Mouse (Mus musculus) liver, postnatal 0 days (tissue): ENCODE measurements around the gene Lbx2. TPM values are rescaled to one million over a fixed set of nuclear protein-coding genes. Genes with fewer than 3 reads are reported as not detected.
A peak's percentile ranks its signal among the peaks of the same experiment; 100 is the strongest.

Experiments used
- ATAC-seq: fragments of 200-750 bp; cut with Nextera tagmentation; 2 replicates; pipeline ENCODE4 v1.8.0; 2017; ENCODE audit warnings: mild to moderate bottlenecking, moderate library complexity
- DNase-seq: peaks from one replicate; pipeline ENCODE4 v3.0.0-alpha.2; 2016
- H3K27ac ChIP-seq: fragments of 300-500 bp; sonication (generic); 2 replicates; pipeline ENCODE4 v1.5.1; 2014; ENCODE audit warnings: antibody characterized with exemption, moderate library complexity, mild to moderate bottlenecking, low read depth
- H3K27me3 ChIP-seq: fragments of 300-500 bp; sonication (generic); 2 replicates; pipeline ENCODE4 v1.6.1; 2014; ENCODE audit warnings: low read length, control low read depth, mixed read lengths; ENCODE audit not compliant: insufficient read depth
- H3K36me3 ChIP-seq: fragments of 300-500 bp; sonication (generic); replicated peaks from 2 replicates; pipeline ENCODE4 v1.6.1; 2014; ENCODE audit warnings: mild to moderate bottlenecking, control low read depth, low read length, moderate library complexity, mixed read lengths; ENCODE audit not compliant: insufficient read depth
- H3K4me1 ChIP-seq: fragments of 300-500 bp; sonication (generic); 2 replicates; pipeline ENCODE4 v1.6.1; 2014; ENCODE audit warnings: antibody characterized with exemption, mild to moderate bottlenecking, control low read depth; ENCODE audit not compliant: insufficient read depth
- H3K4me2 ChIP-seq: fragments of 300-500 bp; sonication (generic); 2 replicates; pipeline ENCODE4 v1.6.1; 2014; ENCODE audit warnings: low read depth, mild to moderate bottlenecking, low read length, moderate library complexity, mixed read lengths
- H3K4me3 ChIP-seq: fragments of 300-500 bp; sonication (generic); 2 replicates; pipeline ENCODE4 v1.5.1; 2014; ENCODE audit warnings: low read depth, low read length
- H3K9ac ChIP-seq: fragments of 300-500 bp; sonication (generic); replicated peaks from 2 replicates; pipeline ENCODE4 v1.6.1; 2014; ENCODE audit warnings: mild to moderate bottlenecking, moderate library complexity
- H3K9me3 ChIP-seq: fragments of 300-500 bp; sonication (generic); 2 replicates; pipeline ENCODE4 v1.6.1; 2016; ENCODE audit warnings: mild to moderate bottlenecking, control low read depth, low read length, mixed read lengths
- CTCF ChIP-seq: sonication (generic); IDR thresholded peaks from 2 replicates; pipeline ENCODE4 v1.5.1; 2016; ENCODE audit warnings: antibody characterized with exemption, low read depth
- EP300 ChIP-seq: IDR thresholded peaks from 2 replicates; pipeline ENCODE4 v1.6.1; 2016; ENCODE audit warnings: antibody characterized with exemption, low read depth, mild to moderate bottlenecking
- WGBS: fragments of 180-500 bp; shearing (Covaris S2); extraction: QIAGEN DNeasy Blood & Tissue Kit; methylation state at CpG from one replicate; pipeline ENCODE4 v1.1.7; 2014; ENCODE audit not compliant: insufficient replicate concordance; 5-methylcytosine and 5-hydroxymethylcytosine counted together
- polyA plus RNA-seq: library from polyadenylated mRNA; unstranded; fragments of >200 nt; fragmentation: Nextera tagmentation; extraction: Ambion mirVana; gene quantifications from 2 replicates; pipeline ENCODE4 v1.2.1, GENCODE M21; 2015

Gene Lbx2
- polyA plus RNA-seq, result 0.40 and 0.51 TPM in 2 replicates

DNA sequence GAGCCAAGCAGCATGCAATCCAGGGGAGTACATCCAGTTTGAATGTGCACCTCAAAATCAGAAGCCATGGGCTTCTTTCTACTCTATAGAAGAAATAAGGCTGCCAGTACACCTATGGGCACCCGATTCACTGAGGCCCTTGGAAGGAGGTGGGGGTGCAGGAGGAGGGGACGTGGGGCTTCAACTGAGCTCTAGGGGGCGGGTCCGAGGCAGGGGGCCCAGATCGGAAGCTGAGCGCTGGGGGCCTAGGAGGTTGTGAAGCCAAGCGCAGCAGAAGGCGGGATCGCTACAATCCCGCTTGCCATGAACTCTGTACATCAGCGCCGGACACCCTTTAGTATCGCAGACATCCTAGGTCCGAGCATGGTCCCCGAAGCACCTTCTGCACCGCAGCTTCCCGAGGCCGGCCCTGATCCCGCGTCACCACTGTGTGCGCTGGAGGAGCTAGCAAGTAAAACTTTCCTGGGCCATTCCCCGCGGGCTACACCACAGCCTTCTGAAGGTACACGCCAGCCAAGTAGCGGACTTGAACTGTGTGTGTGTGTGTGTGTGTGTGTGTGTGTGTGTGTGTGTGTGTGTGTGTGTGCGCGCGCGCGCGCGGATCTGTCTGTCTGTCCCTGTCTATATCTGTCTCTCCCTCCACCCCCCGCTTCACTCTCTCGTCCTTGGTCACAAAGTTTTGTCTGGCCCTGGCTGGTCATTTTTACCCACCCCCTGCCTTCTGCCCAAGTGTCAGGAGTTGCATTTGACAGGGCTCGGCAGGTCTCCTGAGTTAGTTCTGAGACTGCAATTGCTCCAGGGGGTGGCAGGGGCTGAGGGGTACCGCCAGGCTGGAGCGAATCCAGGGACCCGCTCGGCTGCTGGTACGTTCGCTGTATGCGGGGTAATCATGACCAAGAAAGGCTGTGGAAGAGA, at the start of gene Lbx2:
Gene Lbx2 (plus strand): TSS at position 247 of the 915 bp plus-strand sequence.
- 4% methylated on average over 35 of the region's 42 CpGs for WGBS
- no peak for TF ChIP-seq CTCF
- no peak for TF ChIP-seq EP300
- Histone ChIP-seq H3K9ac (no peak within 1 kb of the TSS), H3K4me1 (peaks cover 12% of the 10 kb centered on the region), H3K4me2 (peak within 1 kb of the TSS; percentile 55), H3K27me3 (peaks cover 66% of the 10 kb centered on the region), H3K27ac (no peak within 1 kb of the TSS), H3K9me3 (no peaks in the 10 kb centered on the region), H3K36me3 (peaks cover 2% of the 10 kb centered on the region; the same call in 1 of the 2 replicates), H3K4me3 (peak within 1 kb of the TSS; percentile 21)
- DNase-seq (no peak), ATAC-seq (no peak)

DNA sequence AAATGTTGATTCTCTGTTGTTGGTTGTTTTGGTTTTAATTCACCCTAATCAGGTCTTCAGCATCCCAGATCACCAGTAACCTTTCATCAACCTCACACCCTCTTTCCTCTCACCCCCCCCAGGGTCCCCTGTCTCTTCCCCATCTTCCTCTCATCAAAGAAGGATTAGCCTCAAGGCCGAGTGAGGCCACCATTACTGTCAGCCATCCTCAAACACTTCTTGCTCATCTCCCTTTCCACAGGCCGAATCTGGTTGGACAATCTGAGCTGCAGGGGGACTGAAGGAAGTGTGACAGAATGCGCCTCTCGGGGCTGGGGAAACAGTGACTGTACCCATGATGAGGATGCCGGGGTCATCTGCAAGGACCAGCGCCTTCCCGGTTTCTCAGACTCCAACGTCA, 49.0 kb upstream of the Lbx2 start:
- ATAC-seq, result no peak
- WGBS, result 83% methylated on average over 8 of the region's 8 CpGs
- H3K36me3 ChIP-seq, result no peaks in the 10 kb centered on the region
- H3K4me1 ChIP-seq, result peaks cover 26% of the 10 kb centered on the region
- H3K27me3 ChIP-seq, result peaks cover 7% of the 10 kb centered on the region
- H3K9me3 ChIP-seq, result no peaks in the 10 kb centered on the region
- H3K9ac ChIP-seq, result no peak overlapping the region
- no peak overlapping the region for H3K4me2 ChIP-seq
- H3K4me3 ChIP-seq, result no peak overlapping the region
- no peak for TF ChIP-seq EP300
- TF ChIP-seq CTCF, result no peak
- no peak for DNase-seq
- H3K27ac ChIP-seq, result no peak overlapping the region

DNA sequence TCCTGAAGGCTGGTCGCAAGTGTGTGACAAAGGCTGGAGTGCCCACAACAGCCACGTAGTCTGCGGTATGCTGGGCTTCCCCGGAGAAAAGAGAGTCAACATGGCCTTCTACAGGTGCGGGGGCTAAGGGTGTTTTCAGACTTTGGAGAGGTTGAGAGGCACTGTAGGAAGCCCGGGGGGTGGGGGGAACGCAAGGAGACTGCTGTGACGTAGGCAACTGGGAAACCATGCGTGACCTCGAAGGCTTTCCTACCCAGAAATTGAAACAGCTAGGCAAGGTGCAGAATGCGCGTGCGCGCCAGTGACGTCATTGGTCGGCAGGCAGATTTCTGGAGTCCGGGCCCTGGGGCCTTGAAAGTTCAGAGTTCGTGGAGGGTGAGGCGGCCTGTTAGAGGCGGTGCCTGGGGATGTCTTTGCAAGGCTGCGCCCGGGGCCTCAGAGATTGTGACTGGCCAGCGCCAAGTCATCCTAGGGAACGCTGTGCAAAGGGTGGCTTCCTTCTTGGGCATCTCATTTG, 47.6 kb upstream of the Lbx2 start:
- 14% methylated on average over 24 of the region's 24 CpGs for WGBS
- Histone ChIP-seq H3K4me1 (peaks cover 21% of the 10 kb centered on the region), H3K36me3 (no peaks in the 10 kb centered on the region), H3K9ac (peak overlapping the region; percentile 10; the same call in 1 of the 2 replicates), H3K27me3 (peaks cover 7% of the 10 kb centered on the region; the same call in 1 of the 2 replicates), H3K27ac (peak overlapping the region; percentile 74), H3K9me3 (no peaks in the 10 kb centered on the region), H3K4me3 (peak overlapping the region; percentile 21; the same call in 1 of the 2 replicates), H3K4me2 (peak overlapping the region; percentile 65)
- ATAC-seq (peak; percentile 99), DNase-seq (peak; percentile 96)
- TF ChIP-seq EP300 (peak; percentile 80; the same call in 1 of the 2 replicates), CTCF (no peak)

DNA sequence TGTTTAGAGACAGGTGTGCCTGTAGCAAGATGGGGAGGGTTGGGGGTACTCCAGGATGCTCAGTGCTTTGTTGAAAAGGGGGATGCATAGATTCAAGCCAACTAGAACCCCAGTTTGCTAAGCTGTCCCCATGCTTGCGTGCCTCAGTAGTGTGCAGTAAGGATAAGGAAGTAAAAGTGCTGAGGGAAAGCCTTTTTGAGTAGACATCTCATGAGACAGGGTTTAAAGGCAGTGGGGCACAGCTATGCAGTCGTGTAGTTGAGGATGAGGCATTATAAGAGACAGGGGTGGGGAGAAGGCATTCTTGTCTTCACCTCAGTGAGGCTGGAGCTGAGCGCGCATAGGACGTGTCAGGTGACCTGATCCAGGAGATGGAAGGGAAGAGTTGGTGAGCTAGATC, 45.6 kb upstream of the Lbx2 start:
- DNase-seq, result no peak
- H3K27ac ChIP-seq, result no peak overlapping the region
- H3K36me3 ChIP-seq, result no peaks in the 10 kb centered on the region
- no peaks in the 10 kb centered on the region for H3K9me3 ChIP-seq
- no peak overlapping the region for H3K4me3 ChIP-seq
- WGBS, result 80% methylated on average over 5 of the region's 5 CpGs
- peaks cover 16% of the 10 kb centered on the region for H3K4me1 ChIP-seq
- ATAC-seq, result no peak
- no peak overlapping the region for H3K4me2 ChIP-seq
- TF ChIP-seq EP300 (no peak), CTCF (no peak)
- H3K27me3 ChIP-seq, result no peaks in the 10 kb centered on the region
- no peak overlapping the region for H3K9ac ChIP-seq

DNA sequence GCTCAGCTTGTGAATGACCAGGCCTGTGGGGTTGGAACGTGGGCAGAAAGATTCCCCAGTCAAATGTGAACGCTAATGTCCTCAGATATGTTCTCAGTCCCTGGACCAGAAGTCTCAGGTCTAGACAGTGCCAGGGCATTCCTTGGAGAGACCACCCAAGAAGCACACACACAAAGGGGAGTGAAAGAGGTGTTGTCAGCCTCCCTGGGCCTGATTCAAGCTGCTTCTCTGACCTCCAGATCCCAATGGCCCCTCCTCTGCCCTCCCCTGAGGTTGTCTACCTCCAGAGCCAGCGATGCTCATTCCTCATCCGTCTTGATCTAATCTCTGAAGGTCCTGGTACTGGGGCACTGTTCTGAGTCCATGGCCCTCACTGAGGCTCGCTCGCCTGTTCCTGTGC, 42.6 kb upstream of the Lbx2 start:
- DNase-seq (no peak), ATAC-seq (no peak)
- Histone ChIP-seq H3K4me1 (peaks cover 9% of the 10 kb centered on the region), H3K9ac (no peak overlapping the region), H3K36me3 (no peaks in the 10 kb centered on the region), H3K9me3 (no peaks in the 10 kb centered on the region), H3K27ac (no peak overlapping the region), H3K4me3 (no peak overlapping the region), H3K4me2 (no peak overlapping the region), H3K27me3 (no peaks in the 10 kb centered on the region)
- 72% methylated on average over 6 of the region's 6 CpGs for WGBS
- TF ChIP-seq CTCF, result no peak
- no peak for TF ChIP-seq EP300

DNA sequence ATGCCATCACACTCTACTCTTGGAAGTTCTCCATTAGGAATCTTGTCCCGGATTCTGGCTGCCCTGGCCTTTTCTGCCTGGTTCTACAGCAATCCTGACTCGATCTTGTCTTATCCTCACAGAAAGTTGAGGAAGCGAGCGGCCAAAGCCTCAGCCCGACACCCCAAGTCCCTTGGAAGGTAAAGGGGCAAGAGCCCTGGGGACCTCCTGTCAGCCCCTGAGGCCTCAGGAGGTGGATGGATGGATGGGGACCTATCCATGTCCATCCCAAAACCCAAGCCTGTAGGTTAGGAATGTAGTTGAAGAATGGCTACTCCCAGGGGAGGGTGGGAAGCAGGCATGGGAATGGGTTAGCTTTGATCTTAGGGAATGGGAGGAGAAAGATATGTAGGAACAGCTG, 42.2 kb upstream of the Lbx2 start:
- H3K4me2 ChIP-seq, result no peak overlapping the region
- H3K9ac ChIP-seq, result no peak overlapping the region
- H3K27ac ChIP-seq, result no peak overlapping the region
- no peak overlapping the region for H3K4me3 ChIP-seq
- ATAC-seq (no peak), DNase-seq (no peak)
- TF ChIP-seq CTCF (no peak), EP300 (no peak)
- peaks cover 5% of the 10 kb centered on the region; the same call in 1 of the 2 replicates for H3K4me1 ChIP-seq
- H3K9me3 ChIP-seq, result no peaks in the 10 kb centered on the region
- no peaks in the 10 kb centered on the region for H3K27me3 ChIP-seq
- WGBS, result 80% methylated on average over 5 of the region's 5 CpGs
- H3K36me3 ChIP-seq, result no peaks in the 10 kb centered on the region
